ENCODE assay signal across 20 mouse cellular contexts in the genomic region with DNA sequence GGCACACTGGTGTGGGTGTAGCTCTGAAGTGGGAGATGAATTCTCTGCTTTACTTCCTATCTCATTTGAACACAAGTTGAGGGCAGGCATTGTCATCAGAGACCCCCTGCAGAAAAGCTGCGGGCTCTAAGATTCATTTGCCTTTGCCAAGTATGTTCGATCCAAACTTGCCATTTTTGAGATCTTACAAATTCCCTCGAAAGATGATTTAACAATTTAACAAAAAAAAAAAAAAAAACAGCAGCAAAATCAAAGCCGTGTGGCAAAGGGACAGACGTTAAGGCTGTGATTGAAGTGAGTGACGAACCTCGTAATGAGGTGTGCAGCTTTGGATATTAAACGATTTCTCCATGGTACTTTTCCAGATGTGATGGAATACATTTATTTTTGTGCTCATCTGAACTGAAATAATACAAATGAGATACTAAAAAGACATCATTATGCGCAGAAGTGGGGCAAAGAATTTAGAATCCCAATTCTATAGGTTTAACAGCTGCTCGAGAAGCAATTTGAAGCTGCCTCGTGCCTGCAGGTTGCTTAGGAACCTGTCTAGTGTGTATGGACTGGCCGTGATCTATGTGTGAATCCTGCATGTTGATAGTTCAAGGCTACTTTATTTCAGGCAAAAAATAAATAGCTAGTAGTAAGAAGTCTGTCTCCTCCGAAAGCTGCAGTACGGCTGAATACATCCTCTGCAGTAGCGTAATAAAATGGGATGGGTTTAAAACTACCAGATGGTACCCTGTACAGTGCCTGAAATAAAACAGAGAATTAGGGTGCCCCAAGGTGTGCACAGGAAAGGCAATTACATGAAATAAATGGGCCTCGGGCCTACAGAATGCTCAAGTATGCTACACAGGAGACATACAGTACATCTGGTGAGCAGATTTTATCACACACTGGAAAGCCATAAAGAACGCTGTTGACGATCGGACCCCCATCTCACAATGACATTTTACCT.
A peak's percentile ranks its signal among the peaks of the same experiment; 100 is the strongest.
DNase-seq lines count a peak whose midpoint lies in the region; ATAC-seq and TF ChIP-seq lines count a peak whose summit lies in the region.
"Had no signal": no experiment of that assay in that cellular context is flagged by ENCODE, and none has a peak within 500 bp of the region (broad histone marks: within the 10 kb centered on the region; RNA-seq: fewer than 3 reads in every experiment).

No protein-coding gene starts in this region.

- ATAC-seq in hindbrain, embryonic 12.5 days (ENCODE audit: low FRiP score) = no peak
- peak; percentile 35; the same call in 1 of the 2 replicates for ATAC-seq in hindbrain, embryonic 16.5 days
- ATAC-seq in midbrain, postnatal 0 days (ENCODE audit: low FRiP score) = no peak
- no peak for ATAC-seq in intestine, postnatal 0 days
- ATAC-seq: inflammation-experienced regulatory T-cells, adult 6 months; Patski had no signal

- no peak overlapping the region for H3K4me2 ChIP-seq in hindbrain, embryonic 12.5 days (replicated peaks)
- H3K4me2 ChIP-seq in hindbrain, embryonic 16.5 days (ENCODE audit: low read length) = no peak overlapping the region
- no peak overlapping the region for H3K4me2 ChIP-seq in midbrain, postnatal 0 days (ENCODE audit: low read depth, low read length, poor library complexity, severe bottlenecking)
- H3K4me2 ChIP-seq in intestine, postnatal 0 days (replicated peaks; ENCODE audit: low read depth) = no peak overlapping the region
- H3K4me2 ChIP-seq: embryonic facial prominence, embryonic 13.5 days; heart, embryonic 11.5 days; liver, embryonic 13.5 days; lung, embryonic 14.5 days had no signal

- no peak overlapping the region for H3K4me3 ChIP-seq in hindbrain, embryonic 12.5 days
- no peak overlapping the region for H3K4me3 ChIP-seq in hindbrain, embryonic 10.5 days
- H3K4me3 ChIP-seq in hindbrain, embryonic 16.5 days (ENCODE audit: low read length) = no peak overlapping the region
- no peak overlapping the region for H3K4me3 ChIP-seq in midbrain, postnatal 0 days (ENCODE audit: low read depth, low read length)
- no peak overlapping the region for H3K4me3 ChIP-seq in intestine, postnatal 0 days (ENCODE audit: low read depth, low read length)
- no peak overlapping the region for H3K4me3 ChIP-seq in thymus, adult 2 months (ENCODE audit: control insufficient read depth, insufficient read depth, low read length)
- H3K4me3 ChIP-seq: embryonic facial prominence, embryonic 13.5 days; left cerebral cortex, adult 2 months; liver, embryonic 13.5 days had no signal

- no peak for TF ChIP-seq CTCF in midbrain, postnatal 0 days (IDR thresholded peaks at IDR 0.05)
- no peak for TF ChIP-seq CTCF in intestine, postnatal 0 days (IDR thresholded peaks at IDR 0.05; ENCODE audit: low read depth)
- TF ChIP-seq CTCF in thymus, adult 2 months (IDR thresholded peaks at IDR 0.05; ENCODE audit: borderline replicate concordance, control insufficient read depth, extremely low read depth, insufficient read depth, low read length, poor library complexity) = no peak

- H3K36me3 ChIP-seq in hindbrain, embryonic 12.5 days = no peaks in the 10 kb centered on the region
- H3K36me3 ChIP-seq in hindbrain, embryonic 10.5 days = no peaks in the 10 kb centered on the region
- H3K36me3 ChIP-seq in hindbrain, embryonic 16.5 days (ENCODE audit: control insufficient read depth, insufficient read depth, low read length) = no peaks in the 10 kb centered on the region
- H3K36me3 ChIP-seq in midbrain, postnatal 0 days (ENCODE audit: insufficient read depth, low read length) = no peaks in the 10 kb centered on the region
- no peaks in the 10 kb centered on the region for H3K36me3 ChIP-seq in intestine, postnatal 0 days (ENCODE audit: control insufficient read depth, insufficient read depth)
- H3K36me3 ChIP-seq in thymus, adult 2 months (ENCODE audit: control insufficient read depth, insufficient read depth, low read length) = no peaks in the 10 kb centered on the region
- H3K36me3 ChIP-seq: embryonic facial prominence, embryonic 13.5 days; liver, embryonic 13.5 days had no signal

- TF ChIP-seq POLR2A in thymus, adult 2 months (IDR thresholded peaks at IDR 0.05; ENCODE audit: control insufficient read depth, extremely low read depth, insufficient read depth, low read length, poor library complexity) = no peak

- peaks cover 17% of the 10 kb centered on the region; the same call in 1 of the 2 replicates for H3K4me1 ChIP-seq in hindbrain, embryonic 12.5 days
- peaks cover 14% of the 10 kb centered on the region for H3K4me1 ChIP-seq in hindbrain, embryonic 10.5 days (replicated peaks)
- H3K4me1 ChIP-seq in hindbrain, embryonic 16.5 days (ENCODE audit: control insufficient read depth, insufficient read depth, low read depth, low read length) = peaks cover 7% of the 10 kb centered on the region
- H3K4me1 ChIP-seq in midbrain, postnatal 0 days (ENCODE audit: insufficient read depth, low read length) = peaks cover 10% of the 10 kb centered on the region
- no peaks in the 10 kb centered on the region for H3K4me1 ChIP-seq in intestine, postnatal 0 days (replicated peaks; ENCODE audit: control insufficient read depth, insufficient read depth, low read length)
- H3K4me1 ChIP-seq in thymus, adult 2 months (replicated peaks; ENCODE audit: control insufficient read depth, insufficient read depth, low read length) = no peaks in the 10 kb centered on the region
- H3K4me1 ChIP-seq: liver, embryonic 13.5 days had no signal

- no peaks in the 10 kb centered on the region for H3K9me3 ChIP-seq in hindbrain, embryonic 12.5 days (replicated peaks)
- no peaks in the 10 kb centered on the region for H3K9me3 ChIP-seq in hindbrain, embryonic 10.5 days
- H3K9me3 ChIP-seq in hindbrain, embryonic 16.5 days (ENCODE audit: control insufficient read depth, low read length) = no peaks in the 10 kb centered on the region
- H3K9me3 ChIP-seq in midbrain, postnatal 0 days (ENCODE audit: low read length) = no peaks in the 10 kb centered on the region
- no peaks in the 10 kb centered on the region for H3K9me3 ChIP-seq in intestine, postnatal 0 days (ENCODE audit: control insufficient read depth)
- H3K9me3 ChIP-seq: embryonic facial prominence, embryonic 13.5 days; liver, embryonic 13.5 days had no signal

- 73% methylated on average over 19 of the region's 19 CpGs for WGBS in hindbrain, embryonic 12.5 days
- WGBS in hindbrain, embryonic 10.5 days = 81% methylated on average over 19 of the region's 19 CpGs
- WGBS in hindbrain, embryonic 16.5 days = 56% methylated on average over 19 of the region's 19 CpGs
- WGBS in midbrain, postnatal 0 days = 56% methylated on average over 19 of the region's 19 CpGs
- 80% methylated on average over 19 of the region's 19 CpGs for WGBS in intestine, postnatal 0 days
- WGBS in thymus, adult 2 months = 86% methylated on average over 19 of the region's 19 CpGs

- DNase-seq in hindbrain, embryonic 10.5 days (ENCODE audit: low spot score) = no peak
- peak; percentile 43 for DNase-seq in forelimb bud, embryonic 11.5 days (ENCODE audit: low read depth, low spot score)
- no peak for DNase-seq in midbrain, postnatal 0 days (ENCODE audit: low spot score)
- no peak for DNase-seq in thymus, adult 2 months
- DNase-seq: adrenal gland, postnatal 10 days; heart, postnatal 14 days; kidney, postnatal 36 days; layer of hippocampus, adult 9-11 months; liver, embryonic 13.5 days; lung, embryonic 14.5 days; lung, postnatal 4 days; thymus, postnatal 36 days had no signal

- peak overlapping the region; percentile 9; the same call in 1 of the 2 replicates for H3K27ac ChIP-seq in hindbrain, embryonic 12.5 days
- no peak overlapping the region for H3K27ac ChIP-seq in hindbrain, embryonic 10.5 days
- 0 out of 2 replicates have a peak overlapping the region, but pooled peaks have one; percentile 7 for H3K27ac ChIP-seq in hindbrain, embryonic 16.5 days (ENCODE audit: low read depth, low read length)
- peak overlapping the region; percentile 38; the same call in 1 of the 2 replicates for H3K27ac ChIP-seq in midbrain, postnatal 0 days (ENCODE audit: low read depth, low read length)
- no peak overlapping the region for H3K27ac ChIP-seq in intestine, postnatal 0 days (ENCODE audit: low read depth, low read length)
- H3K27ac ChIP-seq in thymus, adult 2 months (ENCODE audit: control insufficient read depth, insufficient read depth, low read length) = no peak overlapping the region
- H3K27ac ChIP-seq: embryonic facial prominence, embryonic 13.5 days; left cerebral cortex, adult 2 months; liver, embryonic 13.5 days had no signal

- H3K9ac ChIP-seq in hindbrain, embryonic 12.5 days = no peak overlapping the region
- H3K9ac ChIP-seq in hindbrain, embryonic 16.5 days (ENCODE audit: low read depth, low read length) = no peak overlapping the region
- H3K9ac ChIP-seq in midbrain, postnatal 0 days (replicated peaks; ENCODE audit: low read length, poor library complexity, severe bottlenecking) = no peak overlapping the region
- H3K9ac ChIP-seq in intestine, postnatal 0 days (ENCODE audit: low read depth, low read length) = no peak overlapping the region
- H3K9ac ChIP-seq: embryonic facial prominence, embryonic 13.5 days; liver, embryonic 13.5 days; lung, embryonic 14.5 days had no signal

- no peaks in the 10 kb centered on the region for H3K27me3 ChIP-seq in hindbrain, embryonic 12.5 days
- H3K27me3 ChIP-seq in hindbrain, embryonic 10.5 days (ENCODE audit: insufficient read depth, poor library complexity, severe bottlenecking) = no peaks in the 10 kb centered on the region
- H3K27me3 ChIP-seq in hindbrain, embryonic 16.5 days (replicated peaks; ENCODE audit: control insufficient read depth, insufficient read depth, low read length) = no peaks in the 10 kb centered on the region
- no peaks in the 10 kb centered on the region for H3K27me3 ChIP-seq in midbrain, postnatal 0 days (ENCODE audit: insufficient read depth, low read length)
- no peaks in the 10 kb centered on the region for H3K27me3 ChIP-seq in intestine, postnatal 0 days (replicated peaks; ENCODE audit: control insufficient read depth, insufficient read depth, low read length)
- H3K27me3 ChIP-seq in thymus, adult 2 months (ENCODE audit: control insufficient read depth, insufficient read depth, low read length) = no peaks in the 10 kb centered on the region
- H3K27me3 ChIP-seq: embryonic facial prominence, embryonic 13.5 days; liver, embryonic 13.5 days; Patski had no signal

Comparison
In these comparisons a context has a peak if more than half of its experiments do, and no peak if none do; other contexts are left out.
1. H3K27ac ChIP-seq: peak in hindbrain, embryonic 12.5 days (single experiment), hindbrain, embryonic 16.5 days (single experiment) and midbrain, postnatal 0 days (single experiment); none in hindbrain, embryonic 10.5 days (single experiment), intestine, postnatal 0 days (single experiment) and thymus, adult 2 months (single experiment).